Mouse (Mus musculus) testis, postnatal 10 days (tissue): ENCODE measurements around the gene Kdm6b.

ENCODE experiments used
- DNase-seq: peaks from one replicate; pipeline ENCODE4 v3.0.0; 2021; ENCODE audit warnings: low spot score

Kdm6b gene

GRCm38 (mm10) chr11:69413221-69414181 lies at the start of gene Kdm6b:
Kdm6b (minus strand) TSS chr11:69413675.
- DNase-seq = no peak

GRCm38 (mm10) chr11:69461568-69461967 lies 48.1 kb upstream of the Kdm6b start:
- DNase-seq = no peak

- no peak for DNase-seq
These were observed 46.4 kb upstream of the Kdm6b start for GRCm38 (mm10) chr11:69459883-69460282.

DNA sequence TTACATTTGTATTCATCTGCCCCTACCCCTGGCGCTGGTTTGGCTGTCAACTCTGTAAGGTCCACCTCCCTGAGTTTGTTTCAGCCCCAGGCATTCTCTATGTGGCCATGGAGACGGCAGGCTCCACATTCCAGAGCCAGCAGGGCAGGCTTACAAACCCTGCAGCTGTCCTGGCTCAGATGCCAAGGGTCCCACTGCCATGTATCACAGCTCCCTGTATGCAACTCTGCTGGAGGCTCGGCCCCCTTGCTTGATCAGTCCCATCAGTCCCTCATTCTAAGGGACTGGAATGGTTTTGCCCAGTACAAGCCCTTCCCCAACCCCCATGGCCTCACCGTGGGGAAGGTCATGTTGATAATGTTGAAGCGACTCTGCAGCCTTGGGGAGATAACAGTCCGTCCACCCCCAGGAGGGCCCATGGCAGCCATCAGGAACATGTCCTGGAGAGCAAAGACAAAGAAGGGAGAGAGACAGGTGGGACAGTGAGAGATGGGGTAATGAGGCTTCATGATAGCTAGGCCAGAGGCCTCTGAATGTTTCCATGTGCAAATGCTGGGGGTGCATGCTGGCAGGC lies 43.6 kb upstream of the Kdm6b start:
- no peak for DNase-seq

DNA sequence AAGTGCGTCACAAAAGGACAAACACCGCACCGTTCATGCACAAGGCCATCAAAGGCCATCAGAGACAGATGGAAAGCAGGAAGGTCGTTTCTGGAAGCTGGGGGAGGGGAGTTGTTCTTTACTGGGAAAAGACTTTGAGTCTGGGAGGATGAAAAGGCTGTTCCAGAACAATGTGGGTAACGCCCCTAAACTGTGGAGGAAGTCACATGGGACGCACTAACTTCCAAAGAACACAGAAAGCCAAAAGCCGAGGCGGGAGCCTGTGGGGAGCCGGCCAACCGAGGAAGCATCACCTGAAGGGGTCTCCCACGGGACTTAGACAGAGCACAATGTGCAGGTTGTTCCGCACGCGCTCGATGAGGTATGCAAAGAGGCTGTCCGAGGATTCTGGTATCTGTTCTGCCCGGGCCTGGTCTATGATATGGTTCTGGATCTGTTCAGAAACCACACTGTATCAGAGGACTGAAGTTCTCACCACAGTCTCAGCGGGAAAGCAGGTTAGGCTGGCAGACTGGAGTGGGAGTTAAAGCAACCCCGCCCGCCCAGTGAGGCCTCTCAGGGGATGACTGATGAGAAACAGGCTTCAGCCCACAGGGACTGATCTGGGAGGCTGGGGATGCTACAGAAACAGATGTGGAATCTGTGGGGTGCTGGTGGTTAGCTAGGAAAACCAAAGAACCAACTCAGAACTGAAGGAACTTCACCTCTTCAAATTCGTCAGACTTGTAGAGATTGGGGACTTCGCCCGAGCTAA lies 38.8 kb upstream of the Kdm6b start:
- DNase-seq = peak; percentile 58

DNA sequence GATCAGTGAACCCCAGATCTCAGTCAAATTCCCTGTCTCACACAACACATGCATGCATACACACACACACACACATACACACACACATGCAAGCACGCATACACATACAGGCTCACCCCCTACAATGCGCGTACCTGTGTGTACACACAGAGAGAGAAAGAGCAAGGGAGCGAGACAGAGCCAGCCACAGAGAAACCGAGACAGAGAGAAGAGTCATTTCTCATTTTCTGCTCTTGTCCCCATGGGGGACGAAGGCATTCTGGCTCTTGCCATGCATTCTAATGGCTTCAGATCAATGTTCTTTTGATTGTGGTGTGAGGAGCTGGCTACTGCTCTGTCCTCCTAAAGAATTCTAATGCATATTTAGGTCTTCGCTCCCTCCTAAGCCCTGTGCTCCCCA lies 33.8 kb upstream of the Kdm6b start:
- DNase-seq = no peak

GRCm38 (mm10) chr11:69443328-69443727 lies 29.9 kb upstream of the Kdm6b start:
- DNase-seq = no peak

DNA sequence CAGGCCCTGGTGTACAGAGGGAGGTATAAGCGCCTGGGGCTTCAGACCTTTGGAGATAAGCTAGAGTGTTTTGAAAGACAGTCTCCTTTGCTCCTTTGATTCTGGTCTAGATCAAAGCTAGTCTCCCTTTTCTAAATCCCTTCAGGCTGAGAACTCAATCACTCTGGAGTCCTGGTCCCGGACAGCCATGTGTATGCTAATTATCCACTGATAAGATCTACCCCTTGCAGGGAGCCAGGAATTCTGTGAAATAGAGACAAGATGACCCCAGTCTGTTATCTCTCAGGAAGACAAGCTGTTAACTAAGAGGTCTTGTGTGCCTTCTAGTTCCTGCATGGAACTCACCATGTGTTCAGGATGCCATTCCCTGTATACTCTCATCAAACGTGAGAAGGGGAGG lies 23.8 kb upstream of the Kdm6b start:
- DNase-seq = no peak

DNA sequence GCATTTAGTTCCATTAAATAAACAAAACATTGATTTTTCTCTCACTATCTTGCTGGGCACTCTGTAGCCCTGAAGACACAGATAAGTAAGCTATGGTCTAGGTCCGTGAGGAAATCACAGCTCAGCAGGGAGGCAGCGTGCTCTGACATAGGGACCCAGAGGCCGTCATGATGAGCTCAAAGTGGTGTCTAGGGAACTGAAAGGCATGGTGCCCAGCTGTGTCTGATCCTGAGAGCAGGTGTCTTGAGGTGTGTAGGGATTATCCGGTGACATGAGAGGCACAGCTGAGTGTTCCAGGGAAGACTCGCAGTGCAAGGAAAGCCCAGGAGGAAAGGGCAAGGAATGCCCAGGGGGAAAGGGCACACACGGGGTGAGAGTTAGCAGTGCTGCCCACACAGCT lies 19.7 kb upstream of the Kdm6b start:
- DNase-seq = no peak

DNA sequence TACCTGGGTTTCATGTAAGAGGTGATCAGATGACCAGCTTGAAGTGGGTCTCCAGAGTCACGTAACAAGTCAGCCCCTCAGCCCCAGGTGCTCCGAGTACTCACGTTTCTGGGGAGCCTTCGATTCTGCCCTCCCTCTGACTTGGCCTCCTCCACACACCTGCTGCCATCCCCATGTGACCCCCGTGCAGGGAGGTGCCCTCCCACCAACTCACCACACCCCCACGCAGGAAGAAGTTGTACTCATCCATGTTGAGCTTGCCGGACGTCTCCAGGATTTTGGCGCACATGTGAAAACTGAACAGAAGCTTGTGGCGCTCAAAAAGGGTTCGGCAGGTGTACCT lies 19.1 kb upstream of the Kdm6b start:
- DNase-seq = no peak

DNA sequence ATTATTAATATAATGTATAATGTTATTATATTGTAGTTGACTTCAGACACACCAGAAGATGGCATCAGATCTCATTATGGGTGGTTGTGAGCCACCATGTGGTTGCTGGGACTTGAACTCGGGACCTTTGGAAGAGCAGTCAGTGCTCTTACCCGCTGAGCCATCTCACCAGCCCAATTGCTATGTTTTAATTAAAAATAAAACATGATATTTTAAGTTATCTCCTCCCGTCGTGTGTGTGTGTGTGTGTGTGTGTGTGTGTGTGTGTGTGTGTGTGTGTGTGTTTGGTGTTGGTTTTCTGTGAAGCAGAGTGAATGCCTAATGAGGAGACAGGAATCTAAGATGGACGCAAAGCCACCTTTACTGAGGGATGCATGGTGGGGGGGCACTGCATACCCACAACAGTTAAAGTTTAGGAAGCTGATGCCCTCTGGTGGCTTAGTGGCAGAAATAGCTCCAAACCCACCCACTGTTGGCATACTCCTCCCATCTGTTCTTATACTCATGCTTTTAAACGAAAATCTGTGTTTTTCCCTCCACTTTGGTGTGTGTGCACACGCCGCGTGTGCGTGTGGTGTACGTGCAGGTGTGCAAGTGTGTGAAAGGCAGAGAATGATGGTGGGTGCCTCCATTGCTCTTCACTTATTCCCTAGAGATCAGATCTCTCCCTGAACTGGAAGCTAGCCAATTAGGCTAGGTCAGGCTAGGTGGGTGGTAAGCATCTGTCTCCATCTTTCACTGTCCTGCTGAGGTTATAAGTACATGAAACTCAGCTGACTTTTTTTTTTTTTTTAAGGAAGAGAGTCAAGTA lies 18.6 kb upstream of the Kdm6b start:
- peak; percentile 70 for DNase-seq

GRCm38 (mm10) chr11:69430631-69431030 lies 17.2 kb upstream of the Kdm6b start:
- no peak for DNase-seq

- DNase-seq = peak; percentile 70
These were observed 15.8 kb upstream of the Kdm6b start for GRCm38 (mm10) chr11:69429313-69429712.

- peak; percentile 76 for DNase-seq
These were observed 15.3 kb upstream of the Kdm6b start for GRCm38 (mm10) chr11:69428751-69429150.

DNA sequence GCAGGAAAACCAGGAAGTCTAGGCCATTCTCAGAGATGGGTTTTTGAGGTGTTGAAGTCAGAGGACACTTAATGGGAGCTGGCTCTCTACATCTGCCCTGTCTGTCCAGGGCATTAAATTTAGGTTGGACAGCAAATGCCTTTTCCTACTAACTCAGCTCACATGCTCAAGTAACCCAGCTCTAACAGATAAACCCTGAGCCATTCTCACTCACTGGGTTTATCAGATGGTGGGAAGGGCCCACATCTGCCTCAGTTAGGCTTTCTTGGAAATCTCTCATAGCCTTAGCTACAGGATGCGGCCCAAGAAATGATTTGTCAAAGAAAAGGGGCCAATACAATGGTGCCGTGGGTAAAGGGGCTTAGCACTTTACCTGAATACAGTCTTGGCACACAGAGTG lies 12.8 kb upstream of the Kdm6b start:
- no peak for DNase-seq

- DNase-seq = no peak
These were observed 10.4 kb upstream of the Kdm6b start for GRCm38 (mm10) chr11:69423885-69424284.

DNA sequence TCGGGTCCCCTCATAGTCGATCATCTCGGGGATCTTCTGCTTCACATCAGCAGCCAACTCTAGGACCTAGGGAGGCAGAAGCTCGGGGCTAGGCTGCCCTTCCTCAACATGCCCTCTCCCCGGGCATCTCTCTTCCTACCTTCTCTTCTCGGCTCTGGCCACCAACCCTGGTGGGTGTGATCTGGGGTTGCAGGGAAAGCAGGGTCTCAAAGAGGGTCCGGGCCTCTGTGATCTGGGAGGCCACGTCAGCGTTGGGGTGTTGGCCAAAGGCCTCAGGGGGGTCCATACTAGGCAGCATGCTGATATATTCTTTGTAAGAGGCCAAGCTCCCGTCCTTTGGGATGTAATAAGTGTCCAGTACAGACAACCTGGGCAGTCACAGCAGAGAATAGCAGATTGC lies 9.4 kb upstream of the Kdm6b start:
- DNase-seq = no peak

- DNase-seq = no peak
These were observed 7.9 kb upstream of the Kdm6b start for GRCm38 (mm10) chr11:69421131-69421977.

GRCm38 (mm10) chr11:69420554-69421000 lies 7.1 kb upstream of the Kdm6b start:
- DNase-seq = no peak

DNA sequence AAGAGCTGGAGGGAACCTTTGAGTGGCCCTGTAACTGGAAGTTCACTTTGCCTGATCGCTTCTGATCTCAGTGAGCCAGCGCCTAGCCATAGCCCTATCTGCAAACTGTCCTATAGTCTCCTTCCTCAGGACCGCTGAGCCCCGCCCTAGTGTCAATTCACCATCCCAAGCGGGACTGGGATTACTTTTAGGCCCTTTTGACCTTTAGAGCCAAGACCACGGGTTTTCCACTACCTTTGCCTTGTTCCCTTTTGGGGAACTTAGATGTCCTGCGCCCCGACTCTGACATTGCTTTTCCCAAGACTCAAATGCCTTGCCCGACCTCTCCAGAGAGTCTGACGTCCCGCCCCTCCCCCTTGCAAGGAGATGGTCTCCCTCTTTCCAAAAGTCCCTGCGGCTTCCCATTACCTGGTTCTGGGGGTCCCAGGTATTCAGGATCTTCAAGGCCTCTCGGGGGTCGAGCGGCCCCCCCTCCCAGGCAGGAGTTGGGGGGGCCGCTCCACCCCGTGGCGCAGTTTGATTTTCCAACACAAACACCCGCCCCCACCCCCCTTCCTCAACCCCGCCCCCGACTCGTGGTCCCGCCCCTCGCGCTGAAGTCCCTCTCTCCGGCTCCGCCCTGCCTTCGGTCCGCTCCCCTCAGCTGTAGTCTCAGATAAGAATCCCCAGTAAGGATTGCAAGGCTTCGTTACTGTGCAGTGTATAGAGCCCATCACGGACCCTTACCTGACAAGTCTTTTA lies 6.5 kb upstream of the Kdm6b start:
- peak; percentile 81 for DNase-seq
